7 mouse cellular contexts compared by ENCODE assay signal in genomic region chr6:51399113-51399518, GRCm38 (mm10). TPM values are rescaled to one million over a fixed set of nuclear protein-coding genes. Genes with fewer than 3 reads are reported as not detected.
DNase-seq lines count a peak whose midpoint lies in the region; ATAC-seq and TF ChIP-seq lines count a peak whose summit lies in the region.

No protein-coding gene starts in this region.

- TF ChIP-seq CTCF in stomach, postnatal 0 days (IDR thresholded peaks at IDR 0.05; ENCODE audit: low read depth), result no peak

- DNase-seq in WW6 (ENCODE audit: low read depth, low spot score), result peak; percentile 50
- no peak for DNase-seq in hindbrain, embryonic 14.5 days (ENCODE audit: low spot score)
- DNase-seq in stomach, postnatal 0 days (ENCODE audit: low spot score), result peak; percentile 81
- no peak for DNase-seq in left cerebral cortex, adult 9 months (ENCODE audit: low spot score in 2 of 2)

- ATAC-seq in embryonic facial prominence, embryonic 13.5 days (ENCODE audit: insufficient number of reproducible peaks, insufficient read depth, low FRiP score, low TSS enrichment, low read depth), result 0 out of 2 replicates have a peak, but pooled peaks have one; percentile 28
- ATAC-seq in hindbrain, embryonic 14.5 days (ENCODE audit: low FRiP score), result peak; percentile 37; the same call in 1 of the 2 replicates
- ATAC-seq in liver, embryonic 15.5 days (ENCODE audit: insufficient read depth), result peak; percentile 60
- ATAC-seq in stomach, postnatal 0 days (ENCODE audit: low FRiP score, low TSS enrichment), result peak; percentile 87
- ATAC-seq in monocyte, adult 5-6 weeks (replicated peaks; ENCODE audit: insufficient number of reproducible peaks, low FRiP score, low TSS enrichment, poor library complexity, severe bottlenecking), result no peak

- no peaks in the 10 kb centered on the region for H3K36me3 ChIP-seq in embryonic facial prominence, embryonic 13.5 days
- H3K36me3 ChIP-seq in hindbrain, embryonic 14.5 days (replicated peaks; ENCODE audit: control insufficient read depth, insufficient read depth), result no peaks in the 10 kb centered on the region
- no peaks in the 10 kb centered on the region for H3K36me3 ChIP-seq in liver, embryonic 15.5 days (replicated peaks)
- H3K36me3 ChIP-seq in stomach, postnatal 0 days (ENCODE audit: control insufficient read depth, insufficient read depth, low read length), result no peaks in the 10 kb centered on the region

- peaks cover 12% of the 10 kb centered on the region for H3K4me1 ChIP-seq in embryonic facial prominence, embryonic 13.5 days
- no peaks in the 10 kb centered on the region for H3K4me1 ChIP-seq in hindbrain, embryonic 14.5 days (replicated peaks; ENCODE audit: control insufficient read depth, insufficient read depth, low read length)
- H3K4me1 ChIP-seq in liver, embryonic 15.5 days (replicated peaks), result peaks cover 14% of the 10 kb centered on the region; the same call in 1 of the 2 replicates
- H3K4me1 ChIP-seq in stomach, postnatal 0 days (replicated peaks; ENCODE audit: control insufficient read depth, insufficient read depth), result peaks cover 5% of the 10 kb centered on the region; the same call in 1 of the 2 replicates

- TF ChIP-seq EP300 in stomach, postnatal 0 days (optimal IDR thresholded peaks at IDR 0.05), result no peak

- no peak overlapping the region for H3K4me3 ChIP-seq in embryonic facial prominence, embryonic 13.5 days
- H3K4me3 ChIP-seq in hindbrain, embryonic 14.5 days (replicated peaks; ENCODE audit: low read length), result no peak overlapping the region
- no peak overlapping the region for H3K4me3 ChIP-seq in liver, embryonic 15.5 days (replicated peaks)
- no peak overlapping the region for H3K4me3 ChIP-seq in stomach, postnatal 0 days (ENCODE audit: low read depth, low read length)

- no peak overlapping the region for H3K9ac ChIP-seq in embryonic facial prominence, embryonic 13.5 days
- H3K9ac ChIP-seq in hindbrain, embryonic 14.5 days, result no peak overlapping the region
- H3K9ac ChIP-seq in liver, embryonic 15.5 days, result no peak overlapping the region
- no peak overlapping the region for H3K9ac ChIP-seq in stomach, postnatal 0 days (ENCODE audit: low read length)

- no peaks in the 10 kb centered on the region for H3K27me3 ChIP-seq in embryonic facial prominence, embryonic 13.5 days
- no peaks in the 10 kb centered on the region for H3K27me3 ChIP-seq in hindbrain, embryonic 14.5 days (ENCODE audit: control insufficient read depth, insufficient read depth, low read length)
- H3K27me3 ChIP-seq in liver, embryonic 15.5 days, result no peaks in the 10 kb centered on the region
- H3K27me3 ChIP-seq in stomach, postnatal 0 days (ENCODE audit: control insufficient read depth, insufficient read depth, low read length), result no peaks in the 10 kb centered on the region

- no peaks in the 10 kb centered on the region for H3K9me3 ChIP-seq in embryonic facial prominence, embryonic 13.5 days
- H3K9me3 ChIP-seq in hindbrain, embryonic 14.5 days (ENCODE audit: control insufficient read depth, low read length), result no peaks in the 10 kb centered on the region
- H3K9me3 ChIP-seq in liver, embryonic 15.5 days (replicated peaks), result no peaks in the 10 kb centered on the region
- no peaks in the 10 kb centered on the region for H3K9me3 ChIP-seq in stomach, postnatal 0 days (ENCODE audit: control insufficient read depth, low read length)

- no peak overlapping the region for H3K4me2 ChIP-seq in embryonic facial prominence, embryonic 13.5 days
- no peak overlapping the region; the same call in 1 of the 2 replicates for H3K4me2 ChIP-seq in hindbrain, embryonic 14.5 days (replicated peaks)
- H3K4me2 ChIP-seq in liver, embryonic 15.5 days, result peak overlapping the region; percentile 25
- H3K4me2 ChIP-seq in stomach, postnatal 0 days (replicated peaks; ENCODE audit: low read depth), result no peak overlapping the region

- no peak overlapping the region for H3K27ac ChIP-seq in embryonic facial prominence, embryonic 13.5 days
- H3K27ac ChIP-seq in hindbrain, embryonic 14.5 days, result no peak overlapping the region
- H3K27ac ChIP-seq in liver, embryonic 15.5 days (replicated peaks), result no peak overlapping the region
- no peak overlapping the region for H3K27ac ChIP-seq in stomach, postnatal 0 days (replicated peaks)

- WGBS in embryonic facial prominence, embryonic 13.5 days, result 18% methylated on average over 6 of the region's 6 CpGs
- WGBS in hindbrain, embryonic 14.5 days, result 11% methylated on average over 6 of the region's 6 CpGs
- WGBS in liver, embryonic 15.5 days (ENCODE audit: insufficient replicate concordance), result 26% methylated on average over 6 of the region's 6 CpGs
- 15% methylated on average over 6 of the region's 6 CpGs for WGBS in stomach, postnatal 0 days

RNA-seq across cellular contexts. Expression of gene Nfe2l3, which starts 33.4 kb away (rescaled TPM):
- 2.0 and 3.6 TPM in 2 replicates for polyA plus RNA-seq in embryonic facial prominence, embryonic 13.5 days (2015; fragmentation: Nextera tagmentation; extraction: Ambion mirVana)
- 6.0 and 9.6 TPM in 2 replicates for polyA plus RNA-seq in hindbrain, embryonic 14.5 days (2014; fragmentation: Nextera tagmentation; extraction: Ambion mirVana)
- 0.17 and 0.20 TPM in 2 replicates for polyA plus RNA-seq in liver, embryonic 15.5 days (2015; fragmentation: Nextera tagmentation; extraction: Ambion mirVana)
- 19.6 and 20.9 TPM in 2 replicates for polyA plus RNA-seq in stomach, postnatal 0 days (2015; fragmentation: Nextera tagmentation; extraction: Ambion mirVana)
- total RNA-seq in monocyte, adult 5-6 weeks (2017), result 0.10 to 0.68 TPM in 2 of 3 replicates, not detected in the other

Comparison
In these comparisons a context has a peak if more than half of its experiments do, and no peak if none do; other contexts are left out.
1. DNase-seq: peak in WW6 (single experiment) and stomach, postnatal 0 days (single experiment); none in hindbrain, embryonic 14.5 days (single experiment) and left cerebral cortex, adult 9 months (0 of 2).